Mouse (Mus musculus): ENCODE results near the gene Rasgef1b. TPM values are rescaled to one million over a fixed set of nuclear protein-coding genes. Genes with fewer than 3 reads are reported as not detected.

Rasgef1b gene
- total and polyA plus RNA-seq, 3 experiments = 0.17 to 0.26 (median 0.21) TPM

- in situ Hi-C loops (cut with MboI; ENCODE audit: low pct_ligation_motif_present, low pct_unique_long_range_greater_than_20kb, low sequenced_read_pairs) = loop anchor here (25.0 kb wide), 1 partner anchor 672 kb away; no protein-coding TSS in a partner anchor
Measured at GRCm38 (mm10) chr5:99215207-99216157, 513.4 kb downstream of the Rasgef1b start.

DNA sequence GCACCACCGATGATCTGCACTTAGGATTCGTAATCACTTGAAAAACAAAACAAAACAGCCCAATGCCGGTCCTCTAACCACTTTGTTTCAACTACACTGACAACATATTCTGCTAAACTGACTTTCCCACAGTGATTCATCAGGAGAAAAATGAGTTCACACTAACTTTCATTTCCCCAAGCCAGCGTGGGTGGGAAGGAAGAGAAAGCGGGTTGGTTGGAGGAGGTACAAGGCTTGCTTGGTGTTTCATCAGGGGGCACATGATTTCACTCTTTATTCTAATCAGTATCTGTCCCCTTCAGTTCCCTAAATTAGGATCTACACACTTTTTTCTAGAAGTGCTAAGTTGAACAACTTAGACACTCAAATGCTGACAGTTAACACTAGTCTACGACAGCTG, 514.5 kb downstream of the Rasgef1b start:
- Histone ChIP-seq H3K27me3 (replicated peaks) (no peaks in the 10 kb centered on the region), H3K9ac (ENCODE audit: insufficient read depth, low read depth) (no peak overlapping the region), H3K27ac (ENCODE audit: insufficient read depth, low read depth) (no peak overlapping the region), H3K79me2 (replicated peaks; ENCODE audit: control insufficient read depth, extremely low read depth, insufficient read depth, poor library complexity, severe bottlenecking) (no peaks in the 10 kb centered on the region), H3K4me2 (ENCODE audit: insufficient read depth, low read depth, poor library complexity, severe bottlenecking) (no peak overlapping the region), H3K36me3 (replicated peaks in 1 of 2; ENCODE audit: control insufficient read depth in 1 of 2, insufficient read depth in 1 of 2, low read length in 1 of 2) (no peaks in the 10 kb centered on the region), H3K9me3 (replicated peaks; ENCODE audit: low read length) (no peaks in the 10 kb centered on the region), H3K4me3 (replicated peaks in 1 of 3; ENCODE audit: low read depth in 2 of 3, low read length in 2 of 3, poor library complexity in 1 of 3) (no peak overlapping the region), H3K4me1 (ENCODE audit: control insufficient read depth in 1 of 2, insufficient read depth in 2 of 2) (peaks cover 0 to 31% of the 10 kb centered on the region in 2 experiments; a peak in 2 of 4 replicates)
- in situ Hi-C loops (cut with MboI; ENCODE audit: low pct_ligation_motif_present, low pct_unique_long_range_greater_than_20kb, low sequenced_read_pairs) = loop anchor here (25.0 kb wide), 1 partner anchor 673 kb away; no protein-coding TSS in a partner anchor
- DNase-seq (ENCODE audit: extremely low read depth) = peak; percentile 84
- dilution Hi-C loops (cut with MboI; ENCODE audit: extremely low pct_ligation_motif_present, extremely low pct_unique_long_range_greater_than_20kb, low sequenced_read_pairs) = no loop called here
- no peak for TF ChIP-seq TBP (conservative IDR thresholded peaks at IDR 0.05; ENCODE audit: low read depth, low read length)
- TF ChIP-seq MAX (IDR thresholded peaks at IDR 0.05; ENCODE audit: low read length) = 0 out of 2 replicates have a peak, but pooled peaks have one; percentile 17
- no peak for TF ChIP-seq KAT2A (IDR thresholded peaks at IDR 0.05; ENCODE audit: insufficient replicate concordance, low read length)
- TF ChIP-seq UBTF (IDR thresholded peaks at IDR 0.05; ENCODE audit: low read depth, low read length) = no peak
- 0 out of 2 replicates have a peak, but pooled peaks have one; percentile 35 for TF ChIP-seq MEF2A (IDR thresholded peaks at IDR 0.05; ENCODE audit: borderline replicate concordance, low read depth, low read length)
- TF ChIP-seq MXI1 (IDR thresholded peaks at IDR 0.05; ENCODE audit: low read depth, low read length) = no peak
- peak; percentile 86 for TF ChIP-seq ETS1 (conservative IDR thresholded peaks at IDR 0.05; ENCODE audit: low read depth, low read length)
- no peak for TF ChIP-seq HCFC1 (IDR thresholded peaks at IDR 0.05; ENCODE audit: low read depth, low read length)
- no peak for TF ChIP-seq E2F4 (IDR thresholded peaks at IDR 0.05; ENCODE audit: insufficient replicate concordance, low read depth, low read length)
- no peak for TF ChIP-seq POLR2A (IDR thresholded peaks at IDR 0.05; ENCODE audit: low read depth, low read length)
- TF ChIP-seq EP300 (IDR thresholded peaks at IDR 0.05; ENCODE audit: low read length) = peak; percentile 62; the same call in 1 of the 2 replicates
- TF ChIP-seq MYC (IDR thresholded peaks at IDR 0.05; ENCODE audit: low read depth, low read length) = no peak
- no peak for TF ChIP-seq RAD21 (IDR thresholded peaks at IDR 0.05; ENCODE audit: low read depth, low read length)
- no peak for TF ChIP-seq PAX5 (IDR thresholded peaks at IDR 0.05; ENCODE audit: low read length)
- peak; percentile 11; the same call in 1 of the 2 replicates for TF ChIP-seq JUN (IDR thresholded peaks at IDR 0.05; ENCODE audit: insufficient read depth, low read depth, low read length)
- peak; percentile 43 for TF ChIP-seq BHLHE40 (IDR thresholded peaks at IDR 0.05; ENCODE audit: low read depth, low read length)
- TF ChIP-seq IRF4 (IDR thresholded peaks at IDR 0.05; ENCODE audit: low read depth, low read length) = peak; percentile 69
- TF ChIP-seq CTCF (conservative IDR thresholded peaks at IDR 0.05 in 1 of 2, IDR thresholded peaks at IDR 0.05 in 1 of 2; ENCODE audit: low read depth in 2 of 2, low read length in 2 of 2) = no peak
- no peak for TF ChIP-seq MAZ (IDR thresholded peaks at IDR 0.05; ENCODE audit: low read depth, low read length)
- TF ChIP-seq SMC3 (IDR thresholded peaks at IDR 0.05; ENCODE audit: low read depth, low read length) = no peak
- TF ChIP-seq ZC3H11A (IDR thresholded peaks at IDR 0.05; ENCODE audit: low read depth, low read length) = no peak
- TF ChIP-seq USF2 (conservative IDR thresholded peaks at IDR 0.05; ENCODE audit: low read depth, low read length) = no peak
- TF ChIP-seq ZMIZ1 (IDR thresholded peaks at IDR 0.05; ENCODE audit: low read depth, low read length) = no peak
- 0 out of 2 replicates have a peak, but pooled peaks have one; percentile 44 for TF ChIP-seq RCOR1 (conservative IDR thresholded peaks at IDR 0.05; ENCODE audit: low read depth, low read length)
- no peak for TF ChIP-seq SIN3A (IDR thresholded peaks at IDR 0.05; ENCODE audit: low read length)

More at GRCm38 (mm10) chr5:99215207-99216157, 513.4 kb downstream of the Rasgef1b start:
- no peak for DNase-seq (ENCODE audit: extremely low read depth)
- Histone ChIP-seq H3K36me3 (replicated peaks in 1 of 2; ENCODE audit: control insufficient read depth in 1 of 2, insufficient read depth in 1 of 2, low read length in 1 of 2) (no peaks in the 10 kb centered on the region), H3K27me3 (replicated peaks) (no peaks in the 10 kb centered on the region), H3K79me2 (replicated peaks; ENCODE audit: control insufficient read depth, extremely low read depth, insufficient read depth, poor library complexity, severe bottlenecking) (no peaks in the 10 kb centered on the region), H3K27ac (ENCODE audit: insufficient read depth, low read depth) (no peak overlapping the region), H3K4me1 (ENCODE audit: control insufficient read depth in 1 of 2, insufficient read depth in 2 of 2) (peaks cover 0 to 31% of the 10 kb centered on the region in 2 experiments; a peak in 2 of 4 replicates), H3K9me3 (replicated peaks; ENCODE audit: low read length) (no peaks in the 10 kb centered on the region), H3K4me3 (replicated peaks in 1 of 3; ENCODE audit: low read depth in 2 of 3, low read length in 2 of 3, poor library complexity in 1 of 3) (no peak overlapping the region), H3K4me2 (ENCODE audit: insufficient read depth, low read depth, poor library complexity, severe bottlenecking) (no peak overlapping the region), H3K9ac (ENCODE audit: insufficient read depth, low read depth) (no peak overlapping the region)
- TF ChIP-seq USF2 (conservative IDR thresholded peaks at IDR 0.05; ENCODE audit: low read depth, low read length) = no peak
- TF ChIP-seq MEF2A (IDR thresholded peaks at IDR 0.05; ENCODE audit: borderline replicate concordance, low read depth, low read length) = no peak
- no peak for TF ChIP-seq SMC3 (IDR thresholded peaks at IDR 0.05; ENCODE audit: low read depth, low read length)
- no peak for TF ChIP-seq E2F4 (IDR thresholded peaks at IDR 0.05; ENCODE audit: insufficient replicate concordance, low read depth, low read length)
- no peak for TF ChIP-seq POLR2AphosphoS2 (IDR thresholded peaks at IDR 0.05; ENCODE audit: low read depth, low read length)
- no peak for TF ChIP-seq ZC3H11A (IDR thresholded peaks at IDR 0.05; ENCODE audit: low read depth, low read length)
- no peak for TF ChIP-seq TCF12 (IDR thresholded peaks at IDR 0.05; ENCODE audit: low read depth, low read length)
- no peak for TF ChIP-seq ZMIZ1 (IDR thresholded peaks at IDR 0.05; ENCODE audit: low read depth, low read length)
- no peak for TF ChIP-seq MYC (IDR thresholded peaks at IDR 0.05; ENCODE audit: low read depth, low read length)
- no peak for TF ChIP-seq IRF4 (IDR thresholded peaks at IDR 0.05; ENCODE audit: low read depth, low read length)
- no peak for TF ChIP-seq GABPA (IDR thresholded peaks at IDR 0.05; ENCODE audit: insufficient replicate concordance, low read depth, low read length)
- TF ChIP-seq RCOR1 (conservative IDR thresholded peaks at IDR 0.05; ENCODE audit: low read depth, low read length) = no peak
- no peak for TF ChIP-seq KAT2A (IDR thresholded peaks at IDR 0.05; ENCODE audit: insufficient replicate concordance, low read length)
- TF ChIP-seq BHLHE40 (IDR thresholded peaks at IDR 0.05; ENCODE audit: low read depth, low read length) = no peak
- TF ChIP-seq CHD1 (IDR thresholded peaks at IDR 0.05; ENCODE audit: low read depth, low read length) = no peak
- dilution Hi-C loops (cut with MboI; ENCODE audit: extremely low pct_ligation_motif_present, extremely low pct_unique_long_range_greater_than_20kb, low sequenced_read_pairs) = no loop called here
